Mouse (Mus musculus) mouse embryonic stem cell (cell line): ENCODE data around the gene Acadvl.

Experiments
- in situ Hi-C, 2 experiments: fragments of 300-500 bp; cut with MboI; formaldehyde crosslinking; loops; 1 replicate in 1 of 2; 3 replicates in 1 of 2; pipeline ENCODE4 v1.14.3; 2019 to 2020; ENCODE audit warnings: low sequenced_read_pairs in 2 of 2, low pct_unique_long_range_greater_than_20kb in 1 of 2, mixed read lengths in 1 of 2; ENCODE audit not compliant: unreplicated experiment in 1 of 2

Gene Acadvl

GRCm38 (mm10) chr11:70012931-70013330, 2.3 kb downstream of the Acadvl start:
- in situ Hi-C loops: no loop called here

GRCm38 (mm10) chr11:70010961-70011360, 4.2 kb downstream of the Acadvl start:
- in situ Hi-C loops: no loop called here

GRCm38 (mm10) chr11:70010548-70010947, 4.7 kb downstream of the Acadvl start:
- in situ Hi-C loops: no loop called here

GRCm38 (mm10) chr11:70010033-70010432, 5.2 kb downstream of the Acadvl start:
- in situ Hi-C loops: no loop called here

- in situ Hi-C loops: no loop called here
These were observed 9.7 kb downstream of the Acadvl start for GRCm38 (mm10) chr11:70005521-70005920.

GRCm38 (mm10) chr11:70002471-70002870, 12.7 kb downstream of the Acadvl start:
- in situ Hi-C loops: no loop called here

GRCm38 (mm10) chr11:70001865-70002264, 13.3 kb downstream of the Acadvl start:
- in situ Hi-C loops: no loop called here

GRCm38 (mm10) chr11:70001159-70001558, 14.1 kb downstream of the Acadvl start:
- in situ Hi-C loops: no loop called here

- in situ Hi-C loops: no loop called here
These were observed 14.8 kb downstream of the Acadvl start, which contains the start of gene Dvl2 for GRCm38 (mm10) chr11:70000396-70000898. Dvl2 (plus strand) TSS chr11:70000595.

- in situ Hi-C loops: no loop called here
These were observed 15.5 kb downstream of the Acadvl start for GRCm38 (mm10) chr11:69999666-70000065.

- in situ Hi-C loops: no loop called here
These were observed 16.4 kb downstream of the Acadvl start for GRCm38 (mm10) chr11:69998567-69999491.

GRCm38 (mm10) chr11:69997070-69997509, 18.1 kb downstream of the Acadvl start:
- in situ Hi-C loops: no loop called here

- in situ Hi-C loops: no loop called here
These were observed 18.8 kb downstream of the Acadvl start for GRCm38 (mm10) chr11:69996161-69997061.

GRCm38 (mm10) chr11:69995391-69995960, 19.7 kb downstream of the Acadvl start, which contains the start of gene Phf23:
Phf23 (plus strand) TSS chr11:69995777.
- in situ Hi-C loops: no loop called here

- in situ Hi-C loops: no loop called here
These were observed 20.7 kb downstream of the Acadvl start for GRCm38 (mm10) chr11:69994401-69995090.

GRCm38 (mm10) chr11:69992932-69993331, 22.3 kb downstream of the Acadvl start:
- in situ Hi-C loops: no loop called here

- in situ Hi-C loops: no loop called here
These were observed 22.8 kb downstream of the Acadvl start for GRCm38 (mm10) chr11:69992396-69992795.

- in situ Hi-C loops: no loop called here
These were observed 23.5 kb downstream of the Acadvl start for GRCm38 (mm10) chr11:69991711-69992110.
